Mouse (Mus musculus): ENCODE measurements around the gene Tmcc2. TPM values are rescaled to one million over a fixed set of nuclear protein-coding genes. Genes with fewer than 3 reads are reported as not detected.

Tmcc2 gene
- total and polyA plus RNA-seq, 3 experiments: 4.1 to 7.2 TPM; not detected in 1

GRCm38 (mm10) chr1:132312703-132313102, 78.4 kb downstream of the Tmcc2 start:
- no peaks in the 10 kb centered on the region for H3K27me3 ChIP-seq (ENCODE audit: control insufficient read depth in 1 of 2, insufficient read depth in 2 of 2, low read length in 2 of 2)
- H3K36me3 ChIP-seq (ENCODE audit: control insufficient read depth in 1 of 2, insufficient read depth in 2 of 2, low read length in 2 of 2): peaks cover 0 to 35% of the 10 kb centered on the region in 2 experiments; a peak in 2 of 4 replicates
- H3K9ac ChIP-seq (ENCODE audit: control insufficient read depth, low read depth, low read length, poor library complexity, severe bottlenecking): no peak overlapping the region
- DNase-seq (ENCODE audit: low read depth, low spot score): peak; percentile 81
- no peak overlapping the region for H3K27ac ChIP-seq (ENCODE audit: control insufficient read depth, low read depth, low read length)
- no peaks in the 10 kb centered on the region for H3K9me3 ChIP-seq (replicated peaks; ENCODE audit: insufficient read depth, low read length)
- H3K79me2 ChIP-seq (ENCODE audit: control insufficient read depth, insufficient read depth, low read length, poor library complexity): 0 out of 2 replicates have a peak, but pooled peaks cover 2% of the 10 kb centered on the region
- H3K4me3 ChIP-seq (ENCODE audit: control insufficient read depth in 1 of 2, insufficient read depth in 1 of 2, low read depth in 2 of 2, low read length in 2 of 2): no peak overlapping the region
- peaks cover 19 to 43% of the 10 kb centered on the region in 2 experiments for H3K4me1 ChIP-seq (ENCODE audit: control insufficient read depth in 1 of 2, insufficient read depth in 2 of 2, low read length in 2 of 2)
- TF ChIP-seq TBP (IDR thresholded peaks at IDR 0.05; ENCODE audit: low read depth, low read length): no peak
- no peak for TF ChIP-seq MAFK (IDR thresholded peaks at IDR 0.05; ENCODE audit: borderline replicate concordance, low read depth, low read length)
- TF ChIP-seq MAZ (IDR thresholded peaks at IDR 0.05; ENCODE audit: low read depth, low read length): 0 out of 2 replicates have a peak, but pooled peaks have one; percentile 29
- TF ChIP-seq NRF1 (IDR thresholded peaks at IDR 0.05; ENCODE audit: insufficient read depth, low read depth, low read length, poor library complexity, severe bottlenecking): no peak
- TF ChIP-seq ZC3H11A (IDR thresholded peaks at IDR 0.05; ENCODE audit: low read depth, low read length): peak; percentile 80
- no peak for TF ChIP-seq TCF12 (IDR thresholded peaks at IDR 0.05; ENCODE audit: low read depth, low read length)
- TF ChIP-seq ZKSCAN1 (IDR thresholded peaks at IDR 0.05; ENCODE audit: low read depth, low read length): no peak
- no peak for TF ChIP-seq CHD1 (IDR thresholded peaks at IDR 0.05; ENCODE audit: low read depth, low read length)
- TF ChIP-seq POLR2A (IDR thresholded peaks at IDR 0.05; ENCODE audit: control insufficient read depth in 1 of 2, insufficient read depth in 1 of 2, low read depth in 1 of 2, low read length in 2 of 2, poor library complexity in 1 of 2): no peak
- TF ChIP-seq USF1 (IDR thresholded peaks at IDR 0.05; ENCODE audit: low read depth, low read length): no peak
- peak; percentile 75 for TF ChIP-seq RAD21 (IDR thresholded peaks at IDR 0.05; ENCODE audit: low read depth, low read length)
- TF ChIP-seq CTCF (IDR thresholded peaks at IDR 0.05 in 2 of 3, conservative IDR thresholded peaks at IDR 0.05 in 1 of 3; ENCODE audit: control insufficient read depth in 1 of 3, insufficient read depth in 1 of 3, low read depth in 2 of 3, low read length in 3 of 3, poor library complexity in 1 of 3, severe bottlenecking in 1 of 3): peak; percentile 25 to 78 (median 65); a peak in 5 of 6 replicates
- no peak for TF ChIP-seq CHD2 (IDR thresholded peaks at IDR 0.05; ENCODE audit: low read length)
- peak; percentile 94 for TF ChIP-seq SMC3 (IDR thresholded peaks at IDR 0.05; ENCODE audit: low read depth, low read length)
- no peak for TF ChIP-seq ETS1 (IDR thresholded peaks at IDR 0.05; ENCODE audit: low read depth, low read length)
- TF ChIP-seq E2F4 (IDR thresholded peaks at IDR 0.05; ENCODE audit: borderline replicate concordance, low read depth, low read length): no peak
- TF ChIP-seq ZNF384 (IDR thresholded peaks at IDR 0.05; ENCODE audit: low read depth, low read length): no peak
- no peak for TF ChIP-seq POLR2AphosphoS5 (IDR thresholded peaks at IDR 0.05; ENCODE audit: borderline replicate concordance, low read depth, low read length)
- no peak for TF ChIP-seq EP300 (IDR thresholded peaks at IDR 0.05; ENCODE audit: low read depth in 1 of 2, low read length in 2 of 2)
- no peak for TF ChIP-seq GATA1 (IDR thresholded peaks at IDR 0.05; ENCODE audit: low read depth, low read length)
- TF ChIP-seq KAT2A (conservative IDR thresholded peaks at IDR 0.05; ENCODE audit: low read depth, low read length): no peak
- no peak for TF ChIP-seq HCFC1 (IDR thresholded peaks at IDR 0.05; ENCODE audit: low read depth, low read length)
- TF ChIP-seq SIN3A (IDR thresholded peaks at IDR 0.05; ENCODE audit: low read length): peak; percentile 25; the same call in 1 of the 2 replicates
- TF ChIP-seq MYC (IDR thresholded peaks at IDR 0.05; ENCODE audit: low read depth, low read length): no peak
- no peak for TF ChIP-seq ELF1 (IDR thresholded peaks at IDR 0.05; ENCODE audit: low read depth, low read length)

Measured in MEL (cell line).